ENCODE assay signal across 14 mouse cellular contexts in genomic region chr16:32174340-32175005, GRCm38 (mm10). TPM values are rescaled to one million over a fixed set of nuclear protein-coding genes. Genes with fewer than 3 reads are reported as not detected.
"Had no signal": no experiment of that assay in that cellular context is flagged by ENCODE, and none has a peak within 500 bp of the region (broad histone marks: within the 10 kb centered on the region; RNA-seq: fewer than 3 reads in every experiment).

No protein-coding gene starts in this region.

- H3K9me3 ChIP-seq: intestine, embryonic 15.5 days; limb, embryonic 10.5 days; liver, embryonic 15.5 days; megakaryocyte, embryonic 14.5 days; midbrain, embryonic 12.5 days had no signal

- H3K9ac ChIP-seq: intestine, embryonic 15.5 days; liver, embryonic 15.5 days; midbrain, embryonic 12.5 days had no signal

- H3K36me3 ChIP-seq: intestine, embryonic 15.5 days; limb, embryonic 10.5 days; liver, embryonic 15.5 days; midbrain, embryonic 12.5 days had no signal

- H3K4me2 ChIP-seq: intestine, embryonic 15.5 days; liver, embryonic 11.5 days; liver, embryonic 15.5 days; midbrain, embryonic 12.5 days had no signal

- DNase-seq: kidney, adult 2 months; lung, adult 2 months; right cerebral cortex, postnatal 4 days; spleen, adult 18-20 months had no signal

- H3K4me3 ChIP-seq: intestine, embryonic 15.5 days; limb, embryonic 10.5 days; liver, embryonic 15.5 days; megakaryocyte, embryonic 14.5 days; midbrain, embryonic 12.5 days had no signal

- H3K27ac ChIP-seq: intestine, embryonic 15.5 days; limb, embryonic 10.5 days; liver, embryonic 15.5 days; midbrain, embryonic 12.5 days had no signal

- ATAC-seq: intestine, embryonic 15.5 days; lung, postnatal 0 days had no signal

- H3K4me1 ChIP-seq: intestine, embryonic 15.5 days had no signal

- H3K27me3 ChIP-seq: intestine, embryonic 15.5 days; liver, embryonic 15.5 days; megakaryocyte, embryonic 14.5 days; midbrain, embryonic 12.5 days had no signal

RNA-seq across cellular contexts. Expression of gene Bex6, which starts 5.2 kb away (rescaled TPM):
- polyA plus RNA-seq: kidney, adult 2 months; large intestine, adult 2 months; lung, adult 2 months; midbrain, embryonic 12.5 days; midbrain, postnatal 0 days; neural tube, embryonic 14.5 days had no signal
